Mouse (Mus musculus) midbrain, embryonic 10.5 days (tissue): ENCODE measurements around the gene Smtnl1. TPM values are rescaled to one million over a fixed set of nuclear protein-coding genes. Genes with fewer than 3 reads are reported as not detected.

Experiments
- DNase-seq: peaks from one replicate; pipeline ENCODE4 v3.0.0-alpha.2; 2017; ENCODE audit warnings: low spot score
- H3K27ac ChIP-seq: fragments of 300-500 bp; sonication (generic); replicated peaks from 2 replicates; pipeline ENCODE4 v1.5.1; 2016; ENCODE audit warnings: mild to moderate bottlenecking
- H3K27me3 ChIP-seq: fragments of 300-500 bp; sonication (generic); 2 replicates; pipeline ENCODE4 v1.6.1; 2016; ENCODE audit warnings: low read depth, mild to moderate bottlenecking; ENCODE audit not compliant: poor library complexity, severe bottlenecking
- H3K36me3 ChIP-seq: fragments of 300-500 bp; sonication (generic); 2 replicates; pipeline ENCODE4 v1.6.1; 2016; ENCODE audit warnings: mild to moderate bottlenecking, moderate library complexity
- H3K4me1 ChIP-seq: fragments of 300-500 bp; sonication (generic); 2 replicates; pipeline ENCODE4 v1.6.1; 2016
- H3K4me3 ChIP-seq: fragments of 300-500 bp; sonication (generic); 2 replicates; pipeline ENCODE4 v1.5.1; 2016; ENCODE audit warnings: mild to moderate bottlenecking, moderate library complexity
- H3K9me3 ChIP-seq: fragments of 300-500 bp; sonication (generic); replicated peaks from 2 replicates; pipeline ENCODE4 v1.6.1; 2016; ENCODE audit warnings: mild to moderate bottlenecking
- WGBS: fragments of 180-500 bp; shearing (Covaris S2); methylation state at CpG from one replicate; pipeline ENCODE4 v1.1.7; 2016; 5-methylcytosine and 5-hydroxymethylcytosine counted together
- polyA plus RNA-seq: library from polyadenylated mRNA; unstranded; fragments of >200 nt; fragmentation: Nextera tagmentation; extraction: Ambion mirVana; gene quantifications from 2 replicates; pipeline ENCODE4 v1.2.1, GENCODE M21; 2016

Smtnl1 gene
- polyA plus RNA-seq, 1 experiment from 2014 or later = not detected

GRCm38 (mm10) chr2:84779210-84779609 is 43.2 kb downstream of the Smtnl1 start:
- no peak for DNase-seq
- H3K36me3 ChIP-seq = no peaks in the 10 kb centered on the region
- 63% methylated on average over 6 of the region's 6 CpGs for WGBS
- peaks cover 21% of the 10 kb centered on the region for H3K4me1 ChIP-seq
- H3K4me3 ChIP-seq = no peak overlapping the region
- no peaks in the 10 kb centered on the region for H3K27me3 ChIP-seq
- no peaks in the 10 kb centered on the region for H3K9me3 ChIP-seq
- H3K27ac ChIP-seq = no peak overlapping the region

GRCm38 (mm10) chr2:84777706-84778105 is 44.7 kb downstream of the Smtnl1 start:
- Histone ChIP-seq H3K9me3 (no peaks in the 10 kb centered on the region), H3K27ac (peak overlapping the region; percentile 46), H3K36me3 (no peaks in the 10 kb centered on the region), H3K4me1 (peaks cover 34% of the 10 kb centered on the region), H3K27me3 (0 out of 2 replicates have a peak, but pooled peaks cover 4% of the 10 kb centered on the region), H3K4me3 (no peak overlapping the region)
- 61% methylated on average over 3 of the region's 3 CpGs for WGBS
- no peak for DNase-seq

GRCm38 (mm10) chr2:84775665-84776064 is 46.8 kb downstream of the Smtnl1 start:
- H3K27ac ChIP-seq = peak overlapping the region; percentile 91
- WGBS = 84% methylated on average over 6 of the region's 6 CpGs
- 0 out of 2 replicates have a peak, but pooled peaks cover 4% of the 10 kb centered on the region for H3K27me3 ChIP-seq
- peaks cover 34% of the 10 kb centered on the region for H3K4me1 ChIP-seq
- no peaks in the 10 kb centered on the region for H3K9me3 ChIP-seq
- no peaks in the 10 kb centered on the region for H3K36me3 ChIP-seq
- no peak for DNase-seq
- H3K4me3 ChIP-seq = no peak overlapping the region

- 0 out of 2 replicates have a peak, but pooled peaks cover 4% of the 10 kb centered on the region for H3K27me3 ChIP-seq
- H3K36me3 ChIP-seq = no peaks in the 10 kb centered on the region
- WGBS = 63% methylated on average over 9 of the region's 9 CpGs
- peak; percentile 26 for DNase-seq
- H3K4me1 ChIP-seq = peaks cover 34% of the 10 kb centered on the region
- peak within 1 kb of the TSS; percentile 91 for H3K27ac ChIP-seq
- H3K9me3 ChIP-seq = no peaks in the 10 kb centered on the region
- H3K4me3 ChIP-seq = peak within 1 kb of the TSS; percentile 49
Measured at GRCm38 (mm10) chr2:84775241-84775640, 47.2 kb downstream of the Smtnl1 start, which contains the start of gene Serping1. TSS of gene Serping1 (minus strand) at chr2:84775444.

GRCm38 (mm10) chr2:84774751-84775150 is 47.7 kb downstream of the Smtnl1 start:
- no peaks in the 10 kb centered on the region for H3K9me3 ChIP-seq
- H3K4me3 ChIP-seq = peak overlapping the region; percentile 49
- peaks cover 4% of the 10 kb centered on the region; the same call in 1 of the 2 replicates for H3K36me3 ChIP-seq
- H3K4me1 ChIP-seq = peaks cover 34% of the 10 kb centered on the region
- H3K27me3 ChIP-seq = 0 out of 2 replicates have a peak, but pooled peaks cover 4% of the 10 kb centered on the region
- under 1% methylated on average over 14 of the region's 15 CpGs for WGBS
- H3K27ac ChIP-seq = peak overlapping the region; percentile 91
- DNase-seq = peak; percentile 88

- WGBS = 83% methylated on average over 5 of the region's 5 CpGs
- H3K4me1 ChIP-seq = peaks cover 34% of the 10 kb centered on the region
- DNase-seq = no peak
- H3K4me3 ChIP-seq = no peak overlapping the region
- H3K27me3 ChIP-seq = 0 out of 2 replicates have a peak, but pooled peaks cover 4% of the 10 kb centered on the region
- H3K9me3 ChIP-seq = no peaks in the 10 kb centered on the region
- peaks cover 9% of the 10 kb centered on the region; the same call in 1 of the 2 replicates for H3K36me3 ChIP-seq
- peak overlapping the region; percentile 91 for H3K27ac ChIP-seq
Measured at GRCm38 (mm10) chr2:84773195-84773594, 49.3 kb downstream of the Smtnl1 start.

GRCm38 (mm10) chr2:84772454-84772853 is 50.0 kb downstream of the Smtnl1 start:
- no peak overlapping the region for H3K27ac ChIP-seq
- WGBS = 90% methylated on average over 4 of the region's 4 CpGs
- H3K27me3 ChIP-seq = 0 out of 2 replicates have a peak, but pooled peaks cover 4% of the 10 kb centered on the region
- H3K9me3 ChIP-seq = no peaks in the 10 kb centered on the region
- H3K36me3 ChIP-seq = peaks cover 9% of the 10 kb centered on the region; the same call in 1 of the 2 replicates
- no peak for DNase-seq
- H3K4me3 ChIP-seq = no peak overlapping the region
- peaks cover 33% of the 10 kb centered on the region for H3K4me1 ChIP-seq

GRCm38 (mm10) chr2:84770501-84770900 is 52.0 kb downstream of the Smtnl1 start:
- WGBS = 80% methylated on average over 6 of the region's 6 CpGs
- DNase-seq = no peak

GRCm38 (mm10) chr2:84762818-84763217 is 59.6 kb downstream of the Smtnl1 start:
- Histone ChIP-seq H3K4me3 (no peak overlapping the region), H3K9me3 (no peaks in the 10 kb centered on the region), H3K27me3 (no peaks in the 10 kb centered on the region), H3K4me1 (peaks cover 12% of the 10 kb centered on the region), H3K36me3 (peaks cover 9% of the 10 kb centered on the region), H3K27ac (no peak overlapping the region)
- no peak for DNase-seq
- 71% methylated on average over 1 of the region's 1 CpGs for WGBS

More at GRCm38 (mm10) chr2:84770501-84770900, 52.0 kb downstream of the Smtnl1 start:
- Histone ChIP-seq H3K36me3 (peaks cover 11% of the 10 kb centered on the region; the same call in 1 of the 2 replicates), H3K4me1 (peaks cover 26% of the 10 kb centered on the region), H3K27ac (no peak overlapping the region), H3K27me3 (0 out of 2 replicates have a peak, but pooled peaks cover 4% of the 10 kb centered on the region), H3K9me3 (no peaks in the 10 kb centered on the region), H3K4me3 (no peak overlapping the region)

GRCm38 (mm10) chr2:84762295-84762694 is 60.2 kb downstream of the Smtnl1 start:
- Histone ChIP-seq H3K27ac (no peak overlapping the region), H3K4me3 (no peak overlapping the region), H3K9me3 (no peaks in the 10 kb centered on the region), H3K4me1 (peaks cover 12% of the 10 kb centered on the region), H3K36me3 (peaks cover 9% of the 10 kb centered on the region), H3K27me3 (no peaks in the 10 kb centered on the region)
- no peak for DNase-seq
- WGBS = 43% methylated on average over 4 of the region's 4 CpGs

GRCm38 (mm10) chr2:84761840-84762239 is 60.6 kb downstream of the Smtnl1 start:
- no peak overlapping the region for H3K4me3 ChIP-seq
- WGBS = 94% methylated on average over 1 of the region's 1 CpGs
- H3K27me3 ChIP-seq = no peaks in the 10 kb centered on the region
- peaks cover 12% of the 10 kb centered on the region for H3K4me1 ChIP-seq
- H3K9me3 ChIP-seq = no peaks in the 10 kb centered on the region
- DNase-seq = no peak
- H3K27ac ChIP-seq = no peak overlapping the region
- H3K36me3 ChIP-seq = peaks cover 9% of the 10 kb centered on the region

- Histone ChIP-seq H3K36me3 (peaks cover 9% of the 10 kb centered on the region), H3K4me3 (no peak overlapping the region), H3K27ac (no peak overlapping the region), H3K9me3 (no peaks in the 10 kb centered on the region), H3K4me1 (peaks cover 12% of the 10 kb centered on the region), H3K27me3 (no peaks in the 10 kb centered on the region)
- no peak for DNase-seq
- 84% methylated on average over 3 of the region's 3 CpGs for WGBS
Measured at GRCm38 (mm10) chr2:84761309-84761708, 61.1 kb downstream of the Smtnl1 start.
